Mouse (Mus musculus): ENCODE data around the gene Spx. TPM values are rescaled to one million over a fixed set of nuclear protein-coding genes. Genes with fewer than 3 reads are reported as not detected.

The Spx gene
- total and polyA plus RNA-seq, 2 experiments from 2014 or later, result 0.20 TPM; not detected in 1

GRCm38 (mm10) chr6:142394669-142395068 is 18.6 kb upstream of the Spx start:
- Histone ChIP-seq H3K27ac (ENCODE audit: low read depth) (no peak overlapping the region), H3K9ac (replicated peaks; ENCODE audit: low read depth, low read length) (no peak overlapping the region), H3K4me1 (ENCODE audit: control insufficient read depth, insufficient read depth) (no peaks in the 10 kb centered on the region), H3K4me3 (ENCODE audit: low read depth, low read length) (no peak overlapping the region), H3K36me3 (replicated peaks; ENCODE audit: control insufficient read depth, insufficient read depth, low read length) (peaks cover 30% of the 10 kb centered on the region), H3K27me3 (ENCODE audit: control insufficient read depth, insufficient read depth, low read length) (no peaks in the 10 kb centered on the region), H3K9me3 (replicated peaks; ENCODE audit: control insufficient read depth, low read length) (no peaks in the 10 kb centered on the region), H3K4me2 (ENCODE audit: low read depth, low read length) (no peak overlapping the region)
- TF ChIP-seq EP300 (IDR thresholded peaks at IDR 0.05; ENCODE audit: low read depth) (no peak), CTCF (IDR thresholded peaks at IDR 0.05; ENCODE audit: low read depth) (no peak)
- DNase-seq (ENCODE audit: low spot score) (no peak), ATAC-seq (ENCODE audit: insufficient read depth, low read depth) (no peak)
- 69% methylated on average over 5 of the region's 5 CpGs for WGBS

- Histone ChIP-seq H3K4me3 (ENCODE audit: low read depth, low read length) (no peak overlapping the region), H3K9ac (replicated peaks; ENCODE audit: low read depth, low read length) (no peak overlapping the region), H3K36me3 (replicated peaks; ENCODE audit: control insufficient read depth, insufficient read depth, low read length) (peaks cover 39% of the 10 kb centered on the region), H3K4me2 (ENCODE audit: low read depth, low read length) (no peak overlapping the region), H3K4me1 (ENCODE audit: control insufficient read depth, insufficient read depth) (no peaks in the 10 kb centered on the region), H3K27me3 (ENCODE audit: control insufficient read depth, insufficient read depth, low read length) (no peaks in the 10 kb centered on the region), H3K27ac (ENCODE audit: low read depth) (no peak overlapping the region), H3K9me3 (replicated peaks; ENCODE audit: control insufficient read depth, low read length) (no peaks in the 10 kb centered on the region)
- DNase-seq (ENCODE audit: low spot score) (no peak), ATAC-seq (ENCODE audit: insufficient read depth, low read depth) (no peak)
- TF ChIP-seq CTCF (IDR thresholded peaks at IDR 0.05; ENCODE audit: low read depth) (no peak), EP300 (IDR thresholded peaks at IDR 0.05; ENCODE audit: low read depth) (no peak)
- 84% methylated on average over 6 of the region's 6 CpGs for WGBS
Measured at GRCm38 (mm10) chr6:142395756-142396155, 17.5 kb upstream of the Spx start.

GRCm38 (mm10) chr6:142411140-142411539 is 2.1 kb upstream of the Spx start:
- peaks cover 5% of the 10 kb centered on the region; the same call in 1 of the 2 replicates for H3K4me1 ChIP-seq (ENCODE audit: control insufficient read depth, insufficient read depth)
- DNase-seq (ENCODE audit: low spot score) (no peak), ATAC-seq (ENCODE audit: insufficient read depth, low read depth) (no peak)
- no peaks in the 10 kb centered on the region for H3K36me3 ChIP-seq (replicated peaks; ENCODE audit: control insufficient read depth, insufficient read depth, low read length)
- no peak overlapping the region for H3K4me2 ChIP-seq (ENCODE audit: low read depth, low read length)
- H3K9ac ChIP-seq (replicated peaks; ENCODE audit: low read depth, low read length), result no peak overlapping the region
- TF ChIP-seq CTCF (IDR thresholded peaks at IDR 0.05; ENCODE audit: low read depth) (no peak), EP300 (IDR thresholded peaks at IDR 0.05; ENCODE audit: low read depth) (no peak)
- 23% methylated on average over 1 of the region's 1 CpGs for WGBS
- no peak overlapping the region for H3K27ac ChIP-seq (ENCODE audit: low read depth)
- no peak overlapping the region for H3K4me3 ChIP-seq (ENCODE audit: low read depth, low read length)
- H3K27me3 ChIP-seq (ENCODE audit: control insufficient read depth, insufficient read depth, low read length), result peaks cover 35% of the 10 kb centered on the region
- no peaks in the 10 kb centered on the region for H3K9me3 ChIP-seq (replicated peaks; ENCODE audit: control insufficient read depth, low read length)

GRCm38 (mm10) chr6:142413845-142414244 is 604 bp downstream of the Spx start:
- no peak overlapping the region for H3K9ac ChIP-seq (replicated peaks; ENCODE audit: low read depth, low read length)
- peaks cover 5% of the 10 kb centered on the region; the same call in 1 of the 2 replicates for H3K4me1 ChIP-seq (ENCODE audit: control insufficient read depth, insufficient read depth)
- no peaks in the 10 kb centered on the region for H3K36me3 ChIP-seq (replicated peaks; ENCODE audit: control insufficient read depth, insufficient read depth, low read length)
- ATAC-seq (ENCODE audit: insufficient read depth, low read depth) (no peak), DNase-seq (ENCODE audit: low spot score) (no peak)
- TF ChIP-seq EP300 (IDR thresholded peaks at IDR 0.05; ENCODE audit: low read depth) (no peak), CTCF (IDR thresholded peaks at IDR 0.05; ENCODE audit: low read depth) (no peak)
- no peaks in the 10 kb centered on the region for H3K9me3 ChIP-seq (replicated peaks; ENCODE audit: control insufficient read depth, low read length)
- H3K27me3 ChIP-seq (ENCODE audit: control insufficient read depth, insufficient read depth, low read length), result peaks cover 35% of the 10 kb centered on the region
- no peak overlapping the region for H3K27ac ChIP-seq (ENCODE audit: low read depth)
- no peak overlapping the region for H3K4me2 ChIP-seq (ENCODE audit: low read depth, low read length)
- 16% methylated on average over 12 of the region's 12 CpGs for WGBS
- H3K4me3 ChIP-seq (ENCODE audit: low read depth, low read length), result no peak overlapping the region; the same call in 1 of the 2 replicates

GRCm38 (mm10) chr6:142414597-142414996 is 1.4 kb downstream of the Spx start:
- WGBS, result 4% methylated on average over 24 of the region's 24 CpGs
- Histone ChIP-seq H3K4me2 (ENCODE audit: low read depth, low read length) (peak overlapping the region; percentile 46), H3K9ac (replicated peaks; ENCODE audit: low read depth, low read length) (no peak overlapping the region), H3K36me3 (replicated peaks; ENCODE audit: control insufficient read depth, insufficient read depth, low read length) (no peaks in the 10 kb centered on the region), H3K4me3 (ENCODE audit: low read depth, low read length) (peak overlapping the region; percentile 30), H3K9me3 (replicated peaks; ENCODE audit: control insufficient read depth, low read length) (no peaks in the 10 kb centered on the region), H3K27ac (ENCODE audit: low read depth) (no peak overlapping the region), H3K4me1 (ENCODE audit: control insufficient read depth, insufficient read depth) (peaks cover 5% of the 10 kb centered on the region; the same call in 1 of the 2 replicates), H3K27me3 (ENCODE audit: control insufficient read depth, insufficient read depth, low read length) (peaks cover 35% of the 10 kb centered on the region)
- TF ChIP-seq CTCF (IDR thresholded peaks at IDR 0.05; ENCODE audit: low read depth), result no peak
- TF ChIP-seq EP300 (IDR thresholded peaks at IDR 0.05; ENCODE audit: low read depth), result no peak
- DNase-seq (ENCODE audit: low spot score) (no peak), ATAC-seq (ENCODE audit: insufficient read depth, low read depth) (no peak)

- H3K36me3 ChIP-seq (replicated peaks; ENCODE audit: control insufficient read depth, insufficient read depth, low read length), result no peaks in the 10 kb centered on the region
- no peaks in the 10 kb centered on the region for H3K9me3 ChIP-seq (replicated peaks; ENCODE audit: control insufficient read depth, low read length)
- no peaks in the 10 kb centered on the region for H3K4me1 ChIP-seq (ENCODE audit: control insufficient read depth, insufficient read depth)
- H3K27me3 ChIP-seq (ENCODE audit: control insufficient read depth, insufficient read depth, low read length), result no peaks in the 10 kb centered on the region
- no peak overlapping the region for H3K27ac ChIP-seq (ENCODE audit: low read depth)
- 71% methylated on average over 7 of the region's 7 CpGs for WGBS
- H3K4me2 ChIP-seq (ENCODE audit: low read depth, low read length), result no peak overlapping the region
- no peak overlapping the region for H3K9ac ChIP-seq (replicated peaks; ENCODE audit: low read depth, low read length)
- TF ChIP-seq CTCF (IDR thresholded peaks at IDR 0.05; ENCODE audit: low read depth) (no peak), EP300 (IDR thresholded peaks at IDR 0.05; ENCODE audit: low read depth) (no peak)
- DNase-seq (ENCODE audit: low spot score) (no peak), ATAC-seq (ENCODE audit: insufficient read depth, low read depth) (no peak)
- H3K4me3 ChIP-seq (ENCODE audit: low read depth, low read length), result no peak overlapping the region
Measured at GRCm38 (mm10) chr6:142424976-142425375, 11.7 kb downstream of the Spx start.

All from heart, postnatal 0 days (tissue).